Mouse (Mus musculus): ENCODE results near the gene Esf1.
"Not testable (repeated sequence)": the region's sequence is repeated elsewhere in the genome, so short reads cannot be mapped to it uniquely, and the experiment has no call there.

Esf1 gene

DNA sequence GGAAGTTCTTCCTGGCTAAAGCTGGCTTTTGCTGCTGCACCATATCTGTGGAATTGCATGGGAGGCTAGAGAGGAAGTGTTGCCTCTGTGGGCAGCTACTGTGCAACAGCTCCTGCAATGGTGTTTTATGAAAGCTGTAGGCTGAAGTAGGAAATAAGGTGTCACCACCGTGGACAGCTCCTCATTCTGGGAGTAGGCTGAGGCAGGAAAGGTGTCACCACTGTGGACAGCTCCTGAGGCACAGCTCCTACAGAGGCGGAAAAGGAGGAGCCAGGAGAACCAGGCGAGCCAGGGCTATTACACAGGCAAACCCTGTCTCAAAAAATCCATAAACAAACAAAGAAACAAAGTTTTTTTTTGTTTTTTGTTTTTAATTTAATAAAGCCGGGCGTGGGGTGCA lies 74.3 kb downstream of the Esf1 start:
- DNase-seq (ENCODE audit: low read depth, low spot score) = no peak

DNA sequence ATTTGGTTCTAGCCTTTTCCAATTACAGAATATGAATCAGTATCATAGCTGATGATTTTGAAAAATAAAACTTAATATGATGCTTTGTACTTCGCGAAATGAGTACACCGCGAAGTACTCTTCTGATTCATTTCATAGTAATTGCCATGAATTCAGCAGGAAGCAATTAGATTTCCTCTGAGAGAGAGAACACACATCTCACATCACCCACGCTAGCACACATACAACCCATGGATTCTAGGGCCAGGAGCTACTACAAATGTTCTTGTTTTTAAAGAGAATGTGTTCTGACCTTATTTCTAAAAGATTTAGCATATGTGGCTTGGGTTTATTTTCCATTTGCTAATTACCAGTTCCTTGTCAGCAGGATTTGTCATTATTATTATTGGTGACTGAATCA lies 76.9 kb downstream of the Esf1 start:
- DNase-seq (ENCODE audit: low read depth, low spot score) = no peak

DNA sequence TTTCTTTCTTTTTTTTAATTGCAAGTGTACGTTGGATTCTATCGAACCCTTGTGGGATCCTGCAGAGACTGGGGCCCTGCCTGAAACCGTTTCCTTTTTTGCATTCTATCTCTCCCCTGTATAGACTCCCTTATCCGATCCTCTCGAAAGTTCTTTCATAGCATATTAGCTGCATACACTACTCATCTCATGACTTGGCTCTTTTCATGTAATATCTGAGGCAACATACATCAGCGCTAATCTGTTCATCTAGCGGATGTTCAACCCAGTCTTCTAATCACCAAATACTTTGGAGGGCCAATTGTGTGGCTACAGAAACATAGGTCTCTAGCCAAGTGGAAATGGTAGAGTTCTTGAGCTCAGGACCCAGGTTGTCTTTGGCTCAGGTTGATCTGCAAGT lies 86.1 kb downstream of the Esf1 start:
- no peak for DNase-seq (ENCODE audit: low read depth, low spot score)

DNA sequence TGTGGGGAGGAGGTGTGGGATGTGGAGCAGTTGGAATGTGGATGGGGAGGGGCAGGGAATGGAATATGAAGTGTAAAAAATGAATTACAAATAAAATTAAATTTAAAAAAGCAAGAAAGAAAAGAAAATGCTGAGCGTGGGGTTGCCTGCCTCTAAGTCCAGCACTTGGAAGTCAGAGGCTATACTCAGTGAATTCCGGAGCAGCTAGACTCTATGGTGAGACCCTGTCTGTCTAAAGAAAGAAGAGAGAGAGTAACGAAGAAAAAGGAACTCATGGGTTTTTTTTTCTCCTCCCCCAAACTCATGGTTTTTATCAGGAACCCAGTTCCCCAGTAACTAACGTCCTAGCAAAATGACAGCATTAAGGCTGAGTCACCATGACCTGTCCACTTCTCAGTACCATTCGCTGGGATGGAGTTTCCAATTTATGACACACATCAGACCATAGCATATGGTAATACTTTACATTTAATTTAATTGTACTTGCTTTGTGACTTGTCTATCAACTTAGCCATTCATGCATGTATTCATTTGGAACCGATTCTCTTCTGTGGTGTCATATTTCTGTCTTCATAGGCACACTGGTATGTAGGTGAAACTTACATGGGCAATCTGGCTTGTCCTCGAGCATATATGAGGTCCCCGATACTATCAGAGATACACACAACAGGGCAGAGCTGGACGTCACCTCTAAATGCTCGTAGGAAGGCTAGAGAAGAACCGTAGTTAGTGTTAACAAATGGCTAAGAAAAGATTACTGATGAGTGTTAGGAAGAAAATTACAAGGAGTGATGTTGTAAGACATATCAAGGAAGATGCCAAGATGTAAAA lies 89.4 kb downstream of the Esf1 start:
- no peak for DNase-seq (ENCODE audit: low read depth, low spot score)

DNA sequence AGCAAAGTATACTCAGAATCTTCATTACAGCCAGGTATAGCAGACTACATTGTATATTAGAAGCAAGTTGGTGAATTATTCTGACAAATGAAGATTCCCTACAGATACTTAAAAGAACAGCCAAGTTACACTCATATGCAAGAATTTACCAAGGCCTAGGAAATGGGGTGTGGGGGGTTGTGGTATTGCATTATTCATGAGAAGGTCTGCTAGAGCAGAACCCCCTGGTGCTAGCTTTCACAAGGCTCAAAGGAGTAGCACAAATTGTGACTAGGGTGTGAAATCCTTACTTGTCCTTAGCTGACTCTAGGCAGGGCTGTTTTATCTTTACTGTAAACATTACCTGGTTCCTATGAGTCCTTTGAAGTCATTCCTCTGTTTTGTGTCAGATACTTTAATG lies 91.1 kb downstream of the Esf1 start:
- DNase-seq (ENCODE audit: low read depth, low spot score) = not testable (repeated sequence)

DNA sequence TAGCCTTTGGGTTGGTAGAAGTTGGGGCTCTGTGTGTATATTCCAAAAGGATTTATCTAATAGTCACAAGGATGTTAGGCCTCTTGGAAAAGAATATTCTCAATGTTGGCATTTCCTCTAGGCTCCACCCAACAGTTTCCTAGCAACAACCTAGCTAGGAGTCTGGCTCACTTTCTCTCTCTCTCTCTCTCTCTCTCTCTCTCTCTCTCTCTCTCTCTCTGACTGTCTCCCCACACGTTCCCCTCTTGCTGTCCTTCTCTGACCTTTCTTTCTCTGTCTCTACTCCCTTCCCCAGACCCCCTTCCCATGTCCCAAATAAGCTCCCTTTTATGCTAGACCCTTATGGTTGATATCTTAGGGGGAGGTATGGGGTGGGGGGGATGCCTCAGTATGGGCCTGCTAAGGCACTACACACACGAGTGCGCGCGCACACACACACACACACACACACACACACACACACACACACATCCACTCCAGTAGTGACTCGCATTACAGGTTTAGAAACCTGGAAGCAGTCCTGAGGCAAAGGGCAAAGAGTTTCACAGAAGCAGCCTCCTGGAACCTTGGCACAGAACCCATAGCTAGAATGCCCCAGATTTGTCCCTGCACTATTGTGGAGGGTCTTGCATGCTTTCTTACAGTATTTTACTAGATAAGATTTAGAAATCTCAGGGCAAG lies 91.6 kb downstream of the Esf1 start:
- no peak for DNase-seq (ENCODE audit: low read depth, low spot score)

DNA sequence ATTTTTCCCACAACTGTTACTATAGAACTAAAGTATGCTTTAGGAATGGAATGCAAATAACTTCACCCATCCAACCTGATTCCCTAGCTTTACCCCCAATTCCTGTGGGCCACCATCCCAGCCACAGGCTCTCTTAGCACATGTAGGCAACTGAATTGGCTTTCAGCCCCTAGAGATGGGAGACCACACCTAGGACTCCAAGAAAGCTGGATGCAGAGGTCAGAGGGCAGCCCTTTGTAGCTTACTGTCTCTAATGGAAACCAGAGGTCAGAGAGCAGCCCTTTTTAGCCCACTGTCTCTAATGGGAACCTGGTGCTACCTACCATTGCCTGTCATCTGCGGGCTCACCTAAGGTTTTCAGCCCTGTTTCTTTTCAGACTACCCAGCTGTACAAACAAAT lies 92.9 kb downstream of the Esf1 start:
- DNase-seq (ENCODE audit: low read depth, low spot score) = no peak

DNA sequence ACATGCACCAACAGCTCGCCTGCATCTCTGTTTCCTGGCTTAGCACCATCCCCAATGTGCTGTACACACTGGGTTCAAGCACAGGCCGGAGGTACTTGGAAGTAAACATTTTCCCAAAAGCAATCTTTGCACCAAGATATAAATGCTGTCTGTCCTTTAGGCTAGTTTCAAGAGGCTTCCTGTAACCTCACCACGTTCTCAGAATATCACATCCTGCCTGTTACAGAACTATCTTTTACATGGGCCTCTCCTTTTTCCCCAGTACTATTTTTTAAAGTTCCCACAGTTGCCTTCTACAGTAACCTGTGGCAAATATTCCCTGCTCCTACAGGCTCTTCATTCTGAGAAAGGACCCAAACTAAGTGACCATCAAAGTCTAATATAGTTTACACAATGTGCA lies 95.2 kb downstream of the Esf1 start:
- no peak for DNase-seq (ENCODE audit: low read depth, low spot score)

Measured in c-Kit-negative CD71-positive TER-119-positive erythroid progenitor cells, embryonic 14.5 days (primary cell).